Mouse (Mus musculus): ENCODE measurements around the gene Endov. TPM values are rescaled to one million over a fixed set of nuclear protein-coding genes. Genes with fewer than 3 reads are reported as not detected.
A peak's percentile ranks its signal among the peaks of the same experiment; 100 is the strongest.

Endov gene
- polyA plus RNA-seq (2011; ENCODE audit: insufficient read depth, insufficient read length, low read depth, missing spikeins): 6.5 and 7.7 TPM in 2 replicates

DNA sequence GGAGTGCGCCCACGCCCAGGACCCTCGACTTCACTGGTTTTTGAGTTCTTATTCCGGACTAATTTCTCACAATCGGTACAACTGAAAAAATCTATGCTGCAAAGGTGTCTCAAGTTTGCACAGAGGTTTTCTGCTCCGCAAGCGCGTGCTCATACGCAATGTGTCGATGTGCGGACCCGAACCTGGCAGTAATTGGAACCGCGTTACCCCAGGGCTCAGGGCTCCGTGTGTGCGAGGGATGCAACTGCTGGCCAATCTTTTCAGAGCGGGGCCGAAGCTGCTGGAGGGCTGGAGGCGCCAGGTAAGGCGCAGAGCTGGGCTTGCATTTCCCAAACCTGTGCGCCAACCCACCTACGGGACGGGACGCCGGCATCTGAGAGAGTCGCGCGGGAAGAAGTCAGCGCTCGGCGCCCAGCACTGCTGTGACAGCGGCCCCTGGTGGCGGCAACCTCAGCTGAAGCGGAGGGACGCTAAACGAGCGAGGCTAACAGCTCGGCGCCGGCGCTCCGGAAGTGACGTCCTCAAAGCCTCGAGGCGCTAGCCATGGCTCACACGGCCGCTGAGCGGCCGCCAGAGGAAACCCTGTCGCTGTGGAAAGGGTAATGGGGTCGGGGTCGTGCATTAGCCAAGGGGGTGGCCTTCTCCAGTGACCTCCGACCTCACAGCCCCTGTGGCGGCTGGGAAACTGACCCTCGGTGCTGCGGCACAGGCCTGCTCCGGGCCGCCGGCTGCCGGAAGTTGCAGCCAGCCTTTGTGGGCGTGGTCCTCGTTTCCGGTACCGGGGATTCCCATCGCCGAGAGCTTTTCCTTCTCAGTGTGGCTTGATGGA lies at the start of gene Endov:
Endov (plus strand) TSS at position 487 of the 829 bp plus-strand sequence.
- no peak for TF ChIP-seq POLR2A (IDR thresholded peaks at IDR 0.05; ENCODE audit: insufficient read depth, low read length)
- TF ChIP-seq CTCF (IDR thresholded peaks at IDR 0.05; ENCODE audit: low read depth, low read length): peak; percentile 88
- 0 out of 2 replicates have a peak, but pooled peaks have one; percentile 12 for TF ChIP-seq EP300 (IDR thresholded peaks at IDR 0.05; ENCODE audit: insufficient read depth, low read depth, low read length)
- H3K4me1 ChIP-seq (ENCODE audit: control insufficient read depth, insufficient read depth, low read length): no peaks in the 10 kb centered on the region

GRCm38 (mm10) chr11:119442199-119442598 lies 48.9 kb upstream of the Endov start:
- Histone ChIP-seq H3K36me3 (ENCODE audit: control insufficient read depth, insufficient read depth, low read length, poor library complexity, severe bottlenecking) (no peaks in the 10 kb centered on the region), H3K9me3 (replicated peaks; ENCODE audit: control insufficient read depth, insufficient read depth, low read length, poor library complexity, severe bottlenecking) (no peaks in the 10 kb centered on the region), H3K27me3 (ENCODE audit: control insufficient read depth, insufficient read depth, low read length, poor library complexity, severe bottlenecking) (no peaks in the 10 kb centered on the region), H3K4me3 (ENCODE audit: low read depth, low read length) (no peak overlapping the region), H3K4me1 (ENCODE audit: control insufficient read depth, insufficient read depth, low read length) (no peaks in the 10 kb centered on the region), H3K9ac (ENCODE audit: low read depth, poor library complexity, severe bottlenecking) (no peak overlapping the region), H3K27ac (ENCODE audit: insufficient read depth, low read length) (no peak overlapping the region)
- TF ChIP-seq CTCF (IDR thresholded peaks at IDR 0.05; ENCODE audit: low read depth, low read length): peak; percentile 1
- TF ChIP-seq POLR2A (IDR thresholded peaks at IDR 0.05; ENCODE audit: insufficient read depth, low read length): no peak

More for the DNA sequence above, at the start of gene Endov:
- H3K9ac ChIP-seq (ENCODE audit: low read depth, poor library complexity, severe bottlenecking): peak within 1 kb of the TSS; percentile 64
- H3K4me3 ChIP-seq (ENCODE audit: low read depth, low read length): peak within 1 kb of the TSS; percentile 82
- H3K27ac ChIP-seq (ENCODE audit: insufficient read depth, low read length): no peak within 1 kb of the TSS
- H3K9me3 ChIP-seq (replicated peaks; ENCODE audit: control insufficient read depth, insufficient read depth, low read length, poor library complexity, severe bottlenecking): no peaks in the 10 kb centered on the region
- no peaks in the 10 kb centered on the region for H3K36me3 ChIP-seq (ENCODE audit: control insufficient read depth, insufficient read depth, low read length, poor library complexity, severe bottlenecking)
- H3K27me3 ChIP-seq (ENCODE audit: control insufficient read depth, insufficient read depth, low read length, poor library complexity, severe bottlenecking): no peaks in the 10 kb centered on the region

GRCm38 (mm10) chr11:119443442-119443841 lies 47.7 kb upstream of the Endov start:
- Histone ChIP-seq H3K27me3 (ENCODE audit: control insufficient read depth, insufficient read depth, low read length, poor library complexity, severe bottlenecking) (no peaks in the 10 kb centered on the region), H3K36me3 (ENCODE audit: control insufficient read depth, insufficient read depth, low read length, poor library complexity, severe bottlenecking) (no peaks in the 10 kb centered on the region), H3K9ac (ENCODE audit: low read depth, poor library complexity, severe bottlenecking) (no peak overlapping the region), H3K4me1 (ENCODE audit: control insufficient read depth, insufficient read depth, low read length) (no peaks in the 10 kb centered on the region), H3K4me3 (ENCODE audit: low read depth, low read length) (no peak overlapping the region), H3K27ac (ENCODE audit: insufficient read depth, low read length) (no peak overlapping the region), H3K9me3 (replicated peaks; ENCODE audit: control insufficient read depth, insufficient read depth, low read length, poor library complexity, severe bottlenecking) (no peaks in the 10 kb centered on the region)
- no peak for TF ChIP-seq EP300 (IDR thresholded peaks at IDR 0.05; ENCODE audit: insufficient read depth, low read depth, low read length)
- TF ChIP-seq POLR2A (IDR thresholded peaks at IDR 0.05; ENCODE audit: insufficient read depth, low read length): no peak
- no peak for TF ChIP-seq CTCF (IDR thresholded peaks at IDR 0.05; ENCODE audit: low read depth, low read length)

DNA sequence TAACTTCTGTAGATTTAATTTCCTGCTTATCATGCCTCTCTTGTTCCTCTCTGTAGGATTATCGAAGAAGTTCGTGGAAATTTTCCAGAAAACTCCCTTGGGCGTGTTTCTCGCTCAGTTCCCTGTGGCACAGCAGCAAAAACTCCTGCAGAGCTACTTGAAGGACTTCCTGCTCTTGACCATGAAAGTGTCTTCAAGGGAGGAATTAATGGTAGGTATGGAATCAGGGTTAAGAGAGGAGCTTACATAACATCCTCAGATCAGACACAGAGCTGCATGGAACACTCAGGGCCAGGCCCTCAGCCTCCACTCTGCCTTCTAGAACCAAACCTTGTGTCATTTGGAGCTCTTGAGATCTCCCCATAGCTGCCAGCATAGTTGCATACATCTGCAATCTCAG lies 35.0 kb upstream of the Endov start:
- Histone ChIP-seq H3K27ac (ENCODE audit: insufficient read depth, low read length) (no peak overlapping the region), H3K4me1 (ENCODE audit: control insufficient read depth, insufficient read depth, low read length) (no peaks in the 10 kb centered on the region), H3K27me3 (ENCODE audit: control insufficient read depth, insufficient read depth, low read length, poor library complexity, severe bottlenecking) (no peaks in the 10 kb centered on the region), H3K36me3 (ENCODE audit: control insufficient read depth, insufficient read depth, low read length, poor library complexity, severe bottlenecking) (no peaks in the 10 kb centered on the region), H3K4me3 (ENCODE audit: low read depth, low read length) (no peak overlapping the region), H3K9ac (ENCODE audit: low read depth, poor library complexity, severe bottlenecking) (no peak overlapping the region), H3K9me3 (replicated peaks; ENCODE audit: control insufficient read depth, insufficient read depth, low read length, poor library complexity, severe bottlenecking) (no peaks in the 10 kb centered on the region)
- no peak for TF ChIP-seq CTCF (IDR thresholded peaks at IDR 0.05; ENCODE audit: low read depth, low read length)

GRCm38 (mm10) chr11:119477876-119478275 lies 13.3 kb upstream of the Endov start:
- no peak for TF ChIP-seq CTCF (IDR thresholded peaks at IDR 0.05; ENCODE audit: low read depth, low read length)
- H3K4me3 ChIP-seq (ENCODE audit: low read depth, low read length): no peak overlapping the region

DNA sequence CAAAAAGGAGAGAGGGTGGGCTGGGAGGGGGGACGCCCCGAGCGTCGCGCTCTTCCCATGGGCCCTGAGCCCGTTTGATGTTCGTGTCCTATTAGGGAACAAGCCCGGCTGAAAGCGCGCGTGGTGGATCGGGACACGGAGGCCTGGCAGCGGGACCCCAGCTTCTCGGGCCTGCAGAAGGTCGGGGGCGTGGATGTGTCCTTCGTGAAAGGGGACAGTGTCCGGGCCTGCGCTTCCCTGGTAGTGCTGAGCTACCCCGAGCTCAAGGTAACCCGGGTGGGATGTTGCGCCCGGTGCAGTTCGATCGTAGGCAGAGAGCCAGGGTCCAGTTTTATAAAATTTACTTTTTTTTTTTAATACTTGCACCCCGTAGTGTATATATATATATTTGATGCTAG lies 542 bp downstream of the Endov start:
- Histone ChIP-seq H3K4me3 (ENCODE audit: low read depth, low read length) (peak overlapping the region; percentile 82), H3K27ac (ENCODE audit: insufficient read depth, low read length) (no peak overlapping the region), H3K9me3 (replicated peaks; ENCODE audit: control insufficient read depth, insufficient read depth, low read length, poor library complexity, severe bottlenecking) (no peaks in the 10 kb centered on the region), H3K4me1 (ENCODE audit: control insufficient read depth, insufficient read depth, low read length) (no peaks in the 10 kb centered on the region), H3K27me3 (ENCODE audit: control insufficient read depth, insufficient read depth, low read length, poor library complexity, severe bottlenecking) (no peaks in the 10 kb centered on the region), H3K36me3 (ENCODE audit: control insufficient read depth, insufficient read depth, low read length, poor library complexity, severe bottlenecking) (no peaks in the 10 kb centered on the region), H3K9ac (ENCODE audit: low read depth, poor library complexity, severe bottlenecking) (peak overlapping the region; percentile 64)
- TF ChIP-seq POLR2A (IDR thresholded peaks at IDR 0.05; ENCODE audit: insufficient read depth, low read length): no peak
- no peak for TF ChIP-seq EP300 (IDR thresholded peaks at IDR 0.05; ENCODE audit: insufficient read depth, low read depth, low read length)
- no peak for TF ChIP-seq CTCF (IDR thresholded peaks at IDR 0.05; ENCODE audit: low read depth, low read length)

More at GRCm38 (mm10) chr11:119477876-119478275, 13.3 kb upstream of the Endov start:
- no peaks in the 10 kb centered on the region for H3K4me1 ChIP-seq (ENCODE audit: control insufficient read depth, insufficient read depth, low read length)
- no peaks in the 10 kb centered on the region for H3K27me3 ChIP-seq (ENCODE audit: control insufficient read depth, insufficient read depth, low read length, poor library complexity, severe bottlenecking)
- H3K36me3 ChIP-seq (ENCODE audit: control insufficient read depth, insufficient read depth, low read length, poor library complexity, severe bottlenecking): no peaks in the 10 kb centered on the region; the same call in 1 of the 2 replicates
- H3K9ac ChIP-seq (ENCODE audit: low read depth, poor library complexity, severe bottlenecking): no peak overlapping the region
- no peak overlapping the region for H3K27ac ChIP-seq (ENCODE audit: insufficient read depth, low read length)
- no peaks in the 10 kb centered on the region for H3K9me3 ChIP-seq (replicated peaks; ENCODE audit: control insufficient read depth, insufficient read depth, low read length, poor library complexity, severe bottlenecking)
